Mouse (Mus musculus): ENCODE measurements around the gene Ascc1. TPM values are rescaled to one million over a fixed set of nuclear protein-coding genes. Genes with fewer than 3 reads are reported as not detected.

The Ascc1 gene
- polyA plus RNA-seq, 1 experiment from 2014 or later = 43.3 TPM

DNA sequence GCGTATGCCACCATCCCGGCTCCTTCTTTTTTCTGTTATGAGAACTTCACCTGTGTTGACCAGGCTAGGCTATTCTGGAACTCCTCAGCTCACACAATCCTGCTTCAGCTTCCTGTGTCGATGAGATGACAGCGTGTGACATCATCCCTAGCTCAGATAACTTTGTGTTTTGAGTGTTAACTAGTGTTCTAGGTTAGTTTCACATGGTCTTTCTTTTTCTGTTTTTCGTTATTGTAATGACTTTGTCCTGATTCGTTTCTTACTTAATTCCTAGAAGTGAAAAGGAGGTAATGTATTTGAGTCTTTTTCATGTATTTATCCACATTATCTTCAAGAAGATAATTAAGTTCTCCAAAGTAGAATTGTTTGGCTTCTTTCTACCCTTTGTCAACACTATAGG is 13.6 kb downstream of the Ascc1 start:
- H3K9me3 ChIP-seq (ENCODE audit: control insufficient read depth, low read length) = no peaks in the 10 kb centered on the region
- ATAC-seq (ENCODE audit: insufficient number of reproducible peaks, insufficient read depth, low FRiP score, low read depth) = no peak
- H3K9ac ChIP-seq (ENCODE audit: low read length) = no peak overlapping the region
- H3K4me2 ChIP-seq (ENCODE audit: low read length) = no peak overlapping the region
- no peak overlapping the region for H3K27ac ChIP-seq (replicated peaks in 1 of 2; ENCODE audit: control insufficient read depth in 1 of 2, insufficient read depth in 1 of 2, low read depth in 2 of 2, low read length in 2 of 2)
- WGBS = 68% methylated on average over 6 of the region's 6 CpGs
- H3K36me3 ChIP-seq (ENCODE audit: control insufficient read depth, insufficient read depth, low read length) = peaks cover 41% of the 10 kb centered on the region
- H3K27me3 ChIP-seq (ENCODE audit: control insufficient read depth, insufficient read depth, low read length) = no peaks in the 10 kb centered on the region
- no peaks in the 10 kb centered on the region for H3K4me1 ChIP-seq (ENCODE audit: control insufficient read depth in 2 of 2, insufficient read depth in 2 of 2, low read length in 2 of 2)
- H3K4me3 ChIP-seq (ENCODE audit: control insufficient read depth in 1 of 2, insufficient read depth in 1 of 2, low read depth in 1 of 2, low read length in 2 of 2) = no peak overlapping the region

DNA sequence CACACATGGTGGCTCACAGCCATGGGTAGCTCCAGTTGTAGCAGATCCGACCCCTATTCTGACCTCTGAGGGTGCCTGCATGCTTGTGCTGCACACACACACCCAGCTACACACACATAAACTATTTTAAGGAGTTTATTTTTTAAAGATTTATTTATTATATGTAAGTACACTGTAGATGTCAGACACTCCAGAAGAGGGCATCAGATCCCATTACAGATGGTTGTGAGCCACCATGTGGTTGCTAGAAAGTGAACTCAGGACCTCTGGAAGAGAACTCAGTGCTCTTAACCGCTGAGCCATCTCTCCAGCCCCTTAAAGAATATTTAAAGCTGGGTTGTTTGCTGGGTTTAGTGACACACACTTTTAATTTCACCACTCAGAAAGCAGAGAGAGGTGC is 16.7 kb downstream of the Ascc1 start:
- Histone ChIP-seq H3K9me3 (ENCODE audit: control insufficient read depth, low read length) (no peaks in the 10 kb centered on the region), H3K4me2 (ENCODE audit: low read length) (no peak overlapping the region), H3K27me3 (ENCODE audit: control insufficient read depth, insufficient read depth, low read length) (no peaks in the 10 kb centered on the region), H3K27ac (replicated peaks in 1 of 2; ENCODE audit: control insufficient read depth in 1 of 2, insufficient read depth in 1 of 2, low read depth in 2 of 2, low read length in 2 of 2) (no peak overlapping the region), H3K36me3 (ENCODE audit: control insufficient read depth, insufficient read depth, low read length) (peaks cover 32% of the 10 kb centered on the region), H3K4me3 (ENCODE audit: control insufficient read depth in 1 of 2, insufficient read depth in 1 of 2, low read depth in 1 of 2, low read length in 2 of 2) (no peak overlapping the region), H3K9ac (ENCODE audit: low read length) (no peak overlapping the region), H3K4me1 (ENCODE audit: control insufficient read depth in 2 of 2, insufficient read depth in 2 of 2, low read length in 2 of 2) (no peaks in the 10 kb centered on the region; a peak in 1 of 4 replicates)
- ATAC-seq (ENCODE audit: insufficient number of reproducible peaks, insufficient read depth, low FRiP score, low read depth) = no peak
- WGBS = 75% methylated on average over 2 of the region's 2 CpGs

GRCm38 (mm10) chr10:60023751-60024150 is 21.1 kb downstream of the Ascc1 start:
- Histone ChIP-seq H3K9ac (ENCODE audit: low read length) (no peak overlapping the region), H3K36me3 (ENCODE audit: control insufficient read depth, insufficient read depth, low read length) (peaks cover 10% of the 10 kb centered on the region), H3K27ac (replicated peaks in 1 of 2; ENCODE audit: control insufficient read depth in 1 of 2, insufficient read depth in 1 of 2, low read depth in 2 of 2, low read length in 2 of 2) (no peak overlapping the region), H3K27me3 (ENCODE audit: control insufficient read depth, insufficient read depth, low read length) (no peaks in the 10 kb centered on the region), H3K4me3 (ENCODE audit: control insufficient read depth in 1 of 2, insufficient read depth in 1 of 2, low read depth in 1 of 2, low read length in 2 of 2) (no peak overlapping the region), H3K4me1 (ENCODE audit: control insufficient read depth in 2 of 2, insufficient read depth in 2 of 2, low read length in 2 of 2) (peaks cover 0 to 6% of the 10 kb centered on the region in 2 experiments; a peak in 3 of 4 replicates), H3K9me3 (ENCODE audit: control insufficient read depth, low read length) (no peaks in the 10 kb centered on the region), H3K4me2 (ENCODE audit: low read length) (no peak overlapping the region)
- 88% methylated on average over 1 of the region's 1 CpGs for WGBS
- no peak for ATAC-seq (ENCODE audit: insufficient number of reproducible peaks, insufficient read depth, low FRiP score, low read depth)

DNA sequence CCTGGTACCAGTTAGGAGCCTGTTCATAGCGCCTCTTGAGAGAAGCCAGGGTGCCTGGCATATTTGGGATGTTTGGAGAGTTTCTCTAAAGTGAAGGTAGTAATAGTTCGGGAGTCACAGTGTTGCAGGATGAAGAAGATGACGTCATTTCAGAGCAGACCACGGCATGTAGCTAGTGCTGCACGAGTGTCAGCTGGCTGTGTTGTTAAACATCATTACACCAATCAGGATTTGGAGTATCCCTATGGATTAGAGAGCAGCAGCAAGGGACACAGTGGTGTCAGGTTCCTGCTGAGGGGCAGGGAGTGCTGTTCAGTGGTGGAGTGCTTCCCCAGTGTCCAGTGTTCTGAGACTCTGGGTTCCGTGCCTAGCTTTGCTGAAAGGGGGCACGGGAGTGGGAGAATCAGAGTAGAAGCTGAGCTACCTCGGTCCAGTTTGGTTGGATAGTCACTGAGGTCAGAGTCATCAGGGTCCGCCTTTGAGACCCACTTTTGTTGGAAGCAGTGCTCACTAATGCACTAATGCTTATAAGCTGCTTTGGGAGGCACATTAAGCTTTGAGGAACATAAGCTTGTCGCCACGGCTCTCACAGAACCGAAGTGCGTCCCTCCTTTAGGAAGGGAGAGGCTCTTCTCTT is 24.3 kb downstream of the Ascc1 start:
- WGBS = 54% methylated on average over 13 of the region's 13 CpGs
- no peak overlapping the region for H3K9ac ChIP-seq (ENCODE audit: low read length)
- no peak overlapping the region for H3K27ac ChIP-seq (replicated peaks in 1 of 2; ENCODE audit: control insufficient read depth in 1 of 2, insufficient read depth in 1 of 2, low read depth in 2 of 2, low read length in 2 of 2)
- H3K36me3 ChIP-seq (ENCODE audit: control insufficient read depth, insufficient read depth, low read length) = 0 out of 2 replicates have a peak, but pooled peaks cover 4% of the 10 kb centered on the region
- no peaks in the 10 kb centered on the region for H3K27me3 ChIP-seq (ENCODE audit: control insufficient read depth, insufficient read depth, low read length)
- H3K4me2 ChIP-seq (ENCODE audit: low read length) = no peak overlapping the region
- no peak overlapping the region for H3K4me3 ChIP-seq (ENCODE audit: control insufficient read depth in 1 of 2, insufficient read depth in 1 of 2, low read depth in 1 of 2, low read length in 2 of 2)
- ATAC-seq (ENCODE audit: insufficient number of reproducible peaks, insufficient read depth, low FRiP score, low read depth) = no peak
- peaks cover 3 to 7% of the 10 kb centered on the region in 2 experiments for H3K4me1 ChIP-seq (ENCODE audit: control insufficient read depth in 2 of 2, insufficient read depth in 2 of 2, low read length in 2 of 2)
- H3K9me3 ChIP-seq (ENCODE audit: control insufficient read depth, low read length) = no peaks in the 10 kb centered on the region

DNA sequence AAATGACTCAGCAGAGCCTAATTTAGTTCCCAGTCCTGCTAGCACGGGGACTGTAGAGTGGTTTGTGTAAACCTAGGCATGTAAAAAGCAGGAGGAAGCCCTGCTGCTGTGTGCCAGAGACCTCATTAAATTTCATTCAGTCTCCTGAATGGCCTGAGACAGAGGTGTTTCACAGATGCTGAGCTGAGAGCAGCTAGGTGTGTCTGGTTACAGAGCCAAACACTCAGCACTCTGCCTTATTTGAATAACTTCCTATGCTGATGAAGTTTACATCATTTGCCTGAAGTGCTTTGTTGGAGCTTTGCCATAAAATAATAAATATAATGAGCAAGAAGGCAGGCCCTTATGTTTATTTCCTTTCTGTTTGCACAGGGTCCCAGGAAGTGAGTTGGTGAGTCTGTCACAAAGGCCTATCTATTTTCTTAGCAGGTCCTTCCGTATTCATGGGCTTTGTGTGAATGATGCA is 25.0 kb downstream of the Ascc1 start:
- Histone ChIP-seq H3K27ac (replicated peaks in 1 of 2; ENCODE audit: control insufficient read depth in 1 of 2, insufficient read depth in 1 of 2, low read depth in 2 of 2, low read length in 2 of 2) (no peak overlapping the region), H3K4me3 (ENCODE audit: control insufficient read depth in 1 of 2, insufficient read depth in 1 of 2, low read depth in 1 of 2, low read length in 2 of 2) (no peak overlapping the region), H3K9ac (ENCODE audit: low read length) (no peak overlapping the region), H3K36me3 (ENCODE audit: control insufficient read depth, insufficient read depth, low read length) (0 out of 2 replicates have a peak, but pooled peaks cover 4% of the 10 kb centered on the region), H3K4me1 (ENCODE audit: control insufficient read depth in 2 of 2, insufficient read depth in 2 of 2, low read length in 2 of 2) (peaks cover 11 to 14% of the 10 kb centered on the region in 2 experiments), H3K27me3 (ENCODE audit: control insufficient read depth, insufficient read depth, low read length) (no peaks in the 10 kb centered on the region), H3K9me3 (ENCODE audit: control insufficient read depth, low read length) (no peaks in the 10 kb centered on the region), H3K4me2 (ENCODE audit: low read length) (no peak overlapping the region)
- 75% methylated on average over 2 of the region's 2 CpGs for WGBS
- no peak for ATAC-seq (ENCODE audit: insufficient number of reproducible peaks, insufficient read depth, low FRiP score, low read depth)

DNA sequence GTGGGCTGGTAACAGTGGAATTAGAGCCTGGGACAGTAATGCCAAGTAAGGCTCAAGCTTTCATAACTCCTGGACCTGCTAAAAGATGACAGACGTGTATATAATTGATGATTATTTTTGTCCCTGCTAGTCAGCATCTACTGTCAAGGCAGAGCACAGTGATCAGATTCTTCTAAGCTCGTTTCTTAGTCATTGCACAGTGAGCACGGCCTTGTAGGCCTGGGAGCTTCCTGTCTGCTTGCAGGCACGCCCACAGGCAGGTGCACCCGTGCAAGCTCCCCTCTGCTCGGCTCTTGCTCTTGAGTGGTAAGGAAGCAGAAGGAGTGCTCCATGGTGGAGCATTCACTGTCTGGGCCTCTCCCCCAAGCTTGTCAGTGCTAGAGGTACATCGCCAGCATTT is 25.6 kb downstream of the Ascc1 start:
- Histone ChIP-seq H3K4me2 (ENCODE audit: low read length) (no peak overlapping the region), H3K9ac (ENCODE audit: low read length) (no peak overlapping the region), H3K4me1 (ENCODE audit: control insufficient read depth in 2 of 2, insufficient read depth in 2 of 2, low read length in 2 of 2) (peaks cover 11 to 18% of the 10 kb centered on the region in 2 experiments), H3K27me3 (ENCODE audit: control insufficient read depth, insufficient read depth, low read length) (no peaks in the 10 kb centered on the region), H3K36me3 (ENCODE audit: control insufficient read depth, insufficient read depth, low read length) (0 out of 2 replicates have a peak, but pooled peaks cover 4% of the 10 kb centered on the region), H3K9me3 (ENCODE audit: control insufficient read depth, low read length) (no peaks in the 10 kb centered on the region), H3K4me3 (ENCODE audit: control insufficient read depth in 1 of 2, insufficient read depth in 1 of 2, low read depth in 1 of 2, low read length in 2 of 2) (no peak overlapping the region), H3K27ac (replicated peaks in 1 of 2; ENCODE audit: control insufficient read depth in 1 of 2, insufficient read depth in 1 of 2, low read depth in 2 of 2, low read length in 2 of 2) (no peak overlapping the region)
- no peak for ATAC-seq (ENCODE audit: insufficient number of reproducible peaks, insufficient read depth, low FRiP score, low read depth)
- 82% methylated on average over 7 of the region's 7 CpGs for WGBS

DNA sequence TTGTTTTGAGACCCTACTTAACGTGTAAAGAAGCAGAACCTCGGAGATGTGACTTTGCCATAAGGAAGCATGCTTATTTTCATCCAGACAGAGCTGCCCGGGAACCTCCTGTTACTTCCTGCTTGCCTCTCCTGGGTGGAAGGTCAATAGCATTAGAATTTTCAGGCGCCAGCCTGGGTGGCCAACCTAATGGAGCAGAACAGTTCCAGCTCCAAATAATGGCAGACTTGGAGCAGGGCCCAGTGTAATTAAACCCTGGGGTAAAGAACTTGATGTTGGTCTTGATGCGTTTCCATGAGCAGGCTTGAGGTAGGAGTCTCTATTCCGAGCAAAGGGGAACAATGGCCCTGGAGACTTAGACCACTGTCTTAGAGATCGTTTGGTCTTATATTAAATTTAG is 26.4 kb downstream of the Ascc1 start:
- Histone ChIP-seq H3K4me2 (ENCODE audit: low read length) (no peak overlapping the region), H3K9me3 (ENCODE audit: control insufficient read depth, low read length) (no peaks in the 10 kb centered on the region), H3K4me3 (ENCODE audit: control insufficient read depth in 1 of 2, insufficient read depth in 1 of 2, low read depth in 1 of 2, low read length in 2 of 2) (no peak overlapping the region), H3K27ac (replicated peaks in 1 of 2; ENCODE audit: control insufficient read depth in 1 of 2, insufficient read depth in 1 of 2, low read depth in 2 of 2, low read length in 2 of 2) (no peak overlapping the region), H3K36me3 (ENCODE audit: control insufficient read depth, insufficient read depth, low read length) (0 out of 2 replicates have a peak, but pooled peaks cover 4% of the 10 kb centered on the region), H3K27me3 (ENCODE audit: control insufficient read depth, insufficient read depth, low read length) (no peaks in the 10 kb centered on the region), H3K9ac (ENCODE audit: low read length) (no peak overlapping the region), H3K4me1 (ENCODE audit: control insufficient read depth in 2 of 2, insufficient read depth in 2 of 2, low read length in 2 of 2) (peaks cover 11 to 18% of the 10 kb centered on the region in 2 experiments)
- ATAC-seq (ENCODE audit: insufficient number of reproducible peaks, insufficient read depth, low FRiP score, low read depth) = no peak
- 74% methylated on average over 7 of the region's 7 CpGs for WGBS

- H3K27me3 ChIP-seq (ENCODE audit: control insufficient read depth, insufficient read depth, low read length) = no peaks in the 10 kb centered on the region
- no peak for ATAC-seq (ENCODE audit: insufficient number of reproducible peaks, insufficient read depth, low FRiP score, low read depth)
- WGBS = 87% methylated on average over 4 of the region's 4 CpGs
- peaks cover 11 to 18% of the 10 kb centered on the region in 2 experiments for H3K4me1 ChIP-seq (ENCODE audit: control insufficient read depth in 2 of 2, insufficient read depth in 2 of 2, low read length in 2 of 2)
- no peaks in the 10 kb centered on the region for H3K9me3 ChIP-seq (ENCODE audit: control insufficient read depth, low read length)
- H3K27ac ChIP-seq (replicated peaks in 1 of 2; ENCODE audit: control insufficient read depth in 1 of 2, insufficient read depth in 1 of 2, low read depth in 2 of 2, low read length in 2 of 2) = no peak overlapping the region
- H3K4me3 ChIP-seq (ENCODE audit: control insufficient read depth in 1 of 2, insufficient read depth in 1 of 2, low read depth in 1 of 2, low read length in 2 of 2) = no peak overlapping the region
- no peak overlapping the region for H3K9ac ChIP-seq (ENCODE audit: low read length)
- no peak overlapping the region for H3K4me2 ChIP-seq (ENCODE audit: low read length)
- 0 out of 2 replicates have a peak, but pooled peaks cover 4% of the 10 kb centered on the region for H3K36me3 ChIP-seq (ENCODE audit: control insufficient read depth, insufficient read depth, low read length)
Measured at GRCm38 (mm10) chr10:60029387-60029786, 26.8 kb downstream of the Ascc1 start.

All from heart, embryonic 14.5 days (tissue).